Mouse (Mus musculus) stomach, postnatal 0 days (tissue): ENCODE results near the gene Frem2. TPM values are rescaled to one million over a fixed set of nuclear protein-coding genes. Genes with fewer than 3 reads are reported as not detected.

Experiments
- ATAC-seq: fragments of 200-750 bp; cut with Nextera tagmentation; 2 replicates; pipeline ENCODE4 v1.8.0; 2017; ENCODE audit not compliant: low FRiP score, low TSS enrichment
- DNase-seq: peaks from one replicate; pipeline ENCODE4 v3.0.0-alpha.2; 2016; ENCODE audit warnings: low spot score
- H3K27ac ChIP-seq: fragments of 300-500 bp; sonication (generic); replicated peaks from 2 replicates; pipeline ENCODE4 v1.5.1; 2014; ENCODE audit warnings: mild to moderate bottlenecking, control low read depth
- H3K27me3 ChIP-seq: fragments of 300-500 bp; sonication (generic); 2 replicates; pipeline ENCODE4 v1.6.1; 2014; ENCODE audit warnings: low read length; ENCODE audit not compliant: control insufficient read depth, insufficient read depth
- H3K36me3 ChIP-seq: fragments of 300-500 bp; sonication (generic); 2 replicates; pipeline ENCODE4 v1.6.1; 2014; ENCODE audit warnings: low read length, mixed read lengths; ENCODE audit not compliant: control insufficient read depth, insufficient read depth
- H3K4me1 ChIP-seq: fragments of 300-500 bp; sonication (generic); replicated peaks from 2 replicates; pipeline ENCODE4 v1.6.1; 2014; ENCODE audit warnings: antibody characterized with exemption; ENCODE audit not compliant: control insufficient read depth, insufficient read depth
- H3K4me2 ChIP-seq: fragments of 300-500 bp; sonication (generic); replicated peaks from 2 replicates; pipeline ENCODE4 v1.6.1; 2014; ENCODE audit warnings: low read depth, mild to moderate bottlenecking, control low read depth, moderate library complexity
- H3K4me3 ChIP-seq: fragments of 300-500 bp; sonication (generic); 2 replicates; pipeline ENCODE4 v1.5.1; 2014; ENCODE audit warnings: low read depth, low read length, control low read depth
- H3K9ac ChIP-seq: fragments of 300-500 bp; sonication (generic); 2 replicates; pipeline ENCODE4 v1.6.1; 2014; ENCODE audit warnings: mild to moderate bottlenecking, low read length, control low read depth, mixed read lengths
- H3K9me3 ChIP-seq: fragments of 300-500 bp; sonication (generic); 2 replicates; pipeline ENCODE4 v1.6.1; 2016; ENCODE audit warnings: low read length; ENCODE audit not compliant: control insufficient read depth
- CTCF ChIP-seq: IDR thresholded peaks from 2 replicates; pipeline ENCODE4 v1.5.1; 2016; ENCODE audit warnings: antibody characterized with exemption, low read depth, mild to moderate bottlenecking, moderate library complexity
- EP300 ChIP-seq: optimal IDR thresholded peaks from 2 replicates; pipeline ENCODE3; 2016; ENCODE audit warnings: antibody characterized with exemption
- WGBS: fragments of 180-500 bp; shearing (Covaris S2); extraction: QIAGEN DNeasy Blood & Tissue Kit; methylation state at CpG from one replicate; pipeline ENCODE4 v1.1.7; 2014; 5-methylcytosine and 5-hydroxymethylcytosine counted together
- polyA plus RNA-seq: library from polyadenylated mRNA; unstranded; fragments of >200 nt; fragmentation: Nextera tagmentation; extraction: Ambion mirVana; gene quantifications from 2 replicates; pipeline ENCODE4 v1.2.1, GENCODE M21; 2015

The Frem2 gene
- polyA plus RNA-seq, 1 experiment from 2014 or later, result 7.0 TPM

GRCm38 (mm10) chr3:53559056-53559455 is 98.1 kb downstream of the Frem2 start:
- no peak overlapping the region for H3K9ac ChIP-seq
- H3K4me3 ChIP-seq, result no peak overlapping the region
- no peaks in the 10 kb centered on the region for H3K9me3 ChIP-seq
- DNase-seq (no peak), ATAC-seq (no peak)
- peaks cover 8% of the 10 kb centered on the region; the same call in 1 of the 2 replicates for H3K4me1 ChIP-seq
- no peak for TF ChIP-seq CTCF
- TF ChIP-seq EP300, result no peak
- WGBS, result 5% methylated on average over 6 of the region's 6 CpGs
- no peaks in the 10 kb centered on the region for H3K27me3 ChIP-seq
- H3K4me2 ChIP-seq, result 0 out of 2 replicates have a peak overlapping the region, but pooled peaks have one; percentile 12
- H3K27ac ChIP-seq, result peak overlapping the region; percentile 78; the same call in 1 of the 2 replicates
- no peaks in the 10 kb centered on the region for H3K36me3 ChIP-seq

- 39% methylated on average over 9 of the region's 9 CpGs for WGBS
- ATAC-seq (no peak; the same call in 1 of the 2 replicates), DNase-seq (no peak)
- no peak for TF ChIP-seq EP300
- TF ChIP-seq CTCF, result no peak
- Histone ChIP-seq H3K4me1 (peaks cover 6% of the 10 kb centered on the region; the same call in 1 of the 2 replicates), H3K27ac (peak overlapping the region; percentile 78), H3K9ac (no peak overlapping the region), H3K9me3 (no peaks in the 10 kb centered on the region), H3K4me3 (no peak overlapping the region), H3K36me3 (no peaks in the 10 kb centered on the region), H3K27me3 (no peaks in the 10 kb centered on the region), H3K4me2 (no peak overlapping the region)
These were observed 98.9 kb downstream of the Frem2 start for GRCm38 (mm10) chr3:53558230-53558629.

GRCm38 (mm10) chr3:53557388-53558214 is 99.6 kb downstream of the Frem2 start:
- Histone ChIP-seq H3K4me3 (no peak overlapping the region), H3K9me3 (no peaks in the 10 kb centered on the region), H3K4me1 (peaks cover 6% of the 10 kb centered on the region; the same call in 1 of the 2 replicates), H3K9ac (no peak overlapping the region), H3K27ac (peak overlapping the region; percentile 78), H3K27me3 (no peaks in the 10 kb centered on the region), H3K4me2 (no peak overlapping the region), H3K36me3 (no peaks in the 10 kb centered on the region)
- 40% methylated on average over 16 of the region's 16 CpGs for WGBS
- peak; percentile 84 for ATAC-seq
- peak; percentile 38 for DNase-seq
- peak; percentile 57 for TF ChIP-seq EP300
- TF ChIP-seq CTCF, result peak; percentile 33; the same call in 1 of the 2 replicates

GRCm38 (mm10) chr3:53555031-53555952 is 101.9 kb downstream of the Frem2 start:
- TF ChIP-seq CTCF, result no peak
- H3K4me3 ChIP-seq, result no peak overlapping the region
- no peak overlapping the region for H3K9ac ChIP-seq
- no peak overlapping the region for H3K4me2 ChIP-seq
- WGBS, result 38% methylated on average over 10 of the region's 10 CpGs
- H3K27me3 ChIP-seq, result no peaks in the 10 kb centered on the region
- H3K4me1 ChIP-seq, result peaks cover 6% of the 10 kb centered on the region; the same call in 1 of the 2 replicates
- ATAC-seq, result no peak
- no peak overlapping the region for H3K27ac ChIP-seq
- peaks cover 3% of the 10 kb centered on the region; the same call in 1 of the 2 replicates for H3K36me3 ChIP-seq
- DNase-seq, result no peak
- H3K9me3 ChIP-seq, result no peaks in the 10 kb centered on the region

- no peak overlapping the region for H3K4me2 ChIP-seq
- H3K27ac ChIP-seq, result no peak overlapping the region
- H3K9me3 ChIP-seq, result no peaks in the 10 kb centered on the region
- 56% methylated on average over 7 of the region's 7 CpGs for WGBS
- peaks cover 3% of the 10 kb centered on the region; the same call in 1 of the 2 replicates for H3K4me1 ChIP-seq
- DNase-seq (no peak), ATAC-seq (no peak)
- no peaks in the 10 kb centered on the region for H3K27me3 ChIP-seq
- no peak overlapping the region for H3K4me3 ChIP-seq
- peaks cover 3% of the 10 kb centered on the region; the same call in 1 of the 2 replicates for H3K36me3 ChIP-seq
- H3K9ac ChIP-seq, result no peak overlapping the region
- TF ChIP-seq EP300 (no peak), CTCF (no peak)
These were observed 104.5 kb downstream of the Frem2 start for GRCm38 (mm10) chr3:53552691-53553090.
